Mouse (Mus musculus) hindbrain, embryonic 13.5 days (tissue): ENCODE results near the gene Qtrt2. TPM values are rescaled to one million over a fixed set of nuclear protein-coding genes. Genes with fewer than 3 reads are reported as not detected.

Experiments
- ATAC-seq: fragments of 200-750 bp; cut with Nextera tagmentation; 2 replicates; pipeline ENCODE4 v1.8.0; 2017; ENCODE audit warnings: moderate TSS enrichment; ENCODE audit not compliant: low FRiP score
- H3K27ac ChIP-seq: fragments of 300-500 bp; sonication (generic); 2 replicates; pipeline ENCODE4 v1.5.1; 2015; ENCODE audit warnings: inconsistent platforms, mild to moderate bottlenecking, moderate library complexity
- H3K27me3 ChIP-seq: fragments of 300-500 bp; sonication (generic); 2 replicates; pipeline ENCODE4 v1.6.1; 2015; ENCODE audit warnings: mild to moderate bottlenecking, inconsistent platforms
- H3K36me3 ChIP-seq: fragments of 300-500 bp; sonication (generic); 2 replicates; pipeline ENCODE4 v1.6.1; 2015; ENCODE audit warnings: mild to moderate bottlenecking, inconsistent platforms
- H3K4me1 ChIP-seq: fragments of 300-500 bp; sonication (generic); replicated peaks from 2 replicates; pipeline ENCODE4 v1.6.1; 2015; ENCODE audit warnings: inconsistent platforms
- H3K4me2 ChIP-seq: fragments of 300-500 bp; sonication (generic); 2 replicates; pipeline ENCODE4 v1.6.1; 2015; ENCODE audit warnings: inconsistent platforms, mild to moderate bottlenecking, moderate library complexity
- H3K4me3 ChIP-seq: fragments of 300-500 bp; sonication (generic); 2 replicates; pipeline ENCODE4 v1.5.1; 2015; ENCODE audit warnings: mild to moderate bottlenecking, inconsistent platforms
- H3K9ac ChIP-seq: fragments of 300-500 bp; sonication (generic); 2 replicates; pipeline ENCODE4 v1.6.1; 2015; ENCODE audit warnings: mild to moderate bottlenecking, inconsistent platforms
- H3K9me3 ChIP-seq: fragments of 300-500 bp; sonication (generic); 2 replicates; pipeline ENCODE4 v1.6.1; 2016; ENCODE audit warnings: inconsistent platforms
- WGBS: fragments of 180-500 bp; shearing (Covaris S2); methylation state at CpG from one replicate; pipeline ENCODE4 v1.1.7; 2015; 5-methylcytosine and 5-hydroxymethylcytosine counted together
- polyA plus RNA-seq: library from polyadenylated mRNA; unstranded; fragments of >200 nt; fragmentation: Nextera tagmentation; extraction: Ambion mirVana; gene quantifications from 2 replicates; pipeline ENCODE4 v1.2.1, GENCODE M21; 2015

Gene Qtrt2
- polyA plus RNA-seq, 1 experiment from 2014 or later: 20.5 TPM

- Histone ChIP-seq H3K9me3 (no peaks in the 10 kb centered on the region), H3K9ac (no peak overlapping the region), H3K27me3 (no peaks in the 10 kb centered on the region), H3K4me3 (no peak overlapping the region), H3K27ac (no peak overlapping the region), H3K4me2 (no peak overlapping the region), H3K36me3 (no peaks in the 10 kb centered on the region; the same call in 1 of the 2 replicates), H3K4me1 (no peaks in the 10 kb centered on the region)
- 88% methylated on average over 4 of the region's 4 CpGs for WGBS
- no peak for ATAC-seq
Measured at GRCm38 (mm10) chr16:43951591-43951990, 25.0 kb upstream of the Qtrt2 start.

GRCm38 (mm10) chr16:43945869-43946268 is 19.3 kb upstream of the Qtrt2 start:
- Histone ChIP-seq H3K27me3 (no peaks in the 10 kb centered on the region), H3K9me3 (no peaks in the 10 kb centered on the region), H3K4me1 (no peaks in the 10 kb centered on the region), H3K9ac (no peak overlapping the region), H3K27ac (no peak overlapping the region), H3K36me3 (no peaks in the 10 kb centered on the region; the same call in 1 of the 2 replicates), H3K4me3 (no peak overlapping the region), H3K4me2 (no peak overlapping the region)
- WGBS: 82% methylated on average over 3 of the region's 3 CpGs
- ATAC-seq: no peak

- 93% methylated on average over 3 of the region's 3 CpGs for WGBS
- H3K36me3 ChIP-seq: no peaks in the 10 kb centered on the region; the same call in 1 of the 2 replicates
- H3K4me1 ChIP-seq: no peaks in the 10 kb centered on the region
- ATAC-seq: no peak
- no peak overlapping the region for H3K27ac ChIP-seq
- H3K9ac ChIP-seq: no peak overlapping the region
- no peak overlapping the region for H3K4me3 ChIP-seq
- H3K4me2 ChIP-seq: no peak overlapping the region
- H3K27me3 ChIP-seq: no peaks in the 10 kb centered on the region
- H3K9me3 ChIP-seq: no peaks in the 10 kb centered on the region
Measured at GRCm38 (mm10) chr16:43945351-43945750, 18.7 kb upstream of the Qtrt2 start.

DNA sequence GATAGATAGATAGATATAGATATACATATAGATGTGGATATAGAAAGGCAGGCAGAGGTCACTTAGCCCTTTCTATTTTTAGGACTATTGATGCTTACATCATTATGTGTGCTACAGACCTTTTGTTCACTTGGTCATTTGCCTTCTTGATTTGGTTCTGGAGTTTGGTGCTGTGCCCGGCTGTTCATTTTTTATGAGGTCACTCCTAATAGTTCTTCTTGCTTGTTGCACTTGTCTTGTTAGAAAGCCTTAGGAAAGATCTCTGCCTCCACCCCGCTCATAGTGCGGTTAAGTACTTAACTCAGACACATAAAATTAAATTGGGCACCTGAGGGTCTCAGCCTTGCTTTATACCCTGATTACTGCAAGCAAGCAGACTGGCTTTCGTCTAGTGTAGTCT is 14.2 kb upstream of the Qtrt2 start:
- Histone ChIP-seq H3K36me3 (no peaks in the 10 kb centered on the region), H3K4me3 (no peak overlapping the region), H3K27ac (no peak overlapping the region), H3K4me2 (no peak overlapping the region), H3K9ac (no peak overlapping the region), H3K27me3 (no peaks in the 10 kb centered on the region), H3K4me1 (no peaks in the 10 kb centered on the region), H3K9me3 (no peaks in the 10 kb centered on the region)
- WGBS: 93% methylated on average over 4 of the region's 4 CpGs
- no peak for ATAC-seq

GRCm38 (mm10) chr16:43935892-43936291 is 9.3 kb upstream of the Qtrt2 start:
- Histone ChIP-seq H3K4me3 (no peak overlapping the region), H3K27ac (no peak overlapping the region), H3K9ac (no peak overlapping the region), H3K27me3 (no peaks in the 10 kb centered on the region), H3K4me1 (0 out of 2 replicates have a peak, but pooled peaks cover 4% of the 10 kb centered on the region), H3K9me3 (no peaks in the 10 kb centered on the region), H3K36me3 (no peaks in the 10 kb centered on the region), H3K4me2 (no peak overlapping the region)
- 81% methylated on average over 3 of the region's 3 CpGs for WGBS
- ATAC-seq: no peak

- 70% methylated on average over 3 of the region's 3 CpGs for WGBS
- H3K4me2 ChIP-seq: no peak overlapping the region
- 0 out of 2 replicates have a peak, but pooled peaks cover 4% of the 10 kb centered on the region for H3K4me1 ChIP-seq
- no peak overlapping the region for H3K9ac ChIP-seq
- no peak for ATAC-seq
- H3K9me3 ChIP-seq: no peaks in the 10 kb centered on the region
- H3K27me3 ChIP-seq: no peaks in the 10 kb centered on the region
- H3K27ac ChIP-seq: no peak overlapping the region
- no peak overlapping the region for H3K4me3 ChIP-seq
- no peaks in the 10 kb centered on the region for H3K36me3 ChIP-seq
Measured at GRCm38 (mm10) chr16:43935367-43935766, 8.8 kb upstream of the Qtrt2 start.

DNA sequence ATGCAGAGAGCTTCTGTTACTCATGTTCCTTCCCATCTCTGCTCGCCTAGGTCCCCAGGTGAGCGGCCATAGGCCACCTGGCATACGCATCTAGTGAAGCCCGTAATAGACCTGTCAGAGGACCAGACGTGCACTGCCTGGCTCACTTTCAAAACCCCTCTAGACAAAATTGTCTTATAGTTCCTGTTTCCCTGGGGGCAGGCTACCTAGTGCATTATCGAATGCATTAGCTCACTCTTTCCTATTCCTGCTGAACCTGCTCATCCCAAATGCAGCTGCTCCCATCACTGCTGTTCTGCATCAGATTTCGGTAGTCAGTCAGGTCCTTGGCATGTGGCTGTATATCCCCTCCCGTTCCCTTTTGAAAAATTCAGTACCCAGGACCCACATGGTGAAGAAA is 8.2 kb upstream of the Qtrt2 start:
- Histone ChIP-seq H3K4me2 (no peak overlapping the region), H3K4me3 (no peak overlapping the region), H3K27ac (no peak overlapping the region), H3K4me1 (0 out of 2 replicates have a peak, but pooled peaks cover 4% of the 10 kb centered on the region), H3K27me3 (no peaks in the 10 kb centered on the region), H3K36me3 (no peaks in the 10 kb centered on the region), H3K9ac (no peak overlapping the region), H3K9me3 (no peaks in the 10 kb centered on the region)
- no peak for ATAC-seq
- WGBS: 82% methylated on average over 8 of the region's 8 CpGs

DNA sequence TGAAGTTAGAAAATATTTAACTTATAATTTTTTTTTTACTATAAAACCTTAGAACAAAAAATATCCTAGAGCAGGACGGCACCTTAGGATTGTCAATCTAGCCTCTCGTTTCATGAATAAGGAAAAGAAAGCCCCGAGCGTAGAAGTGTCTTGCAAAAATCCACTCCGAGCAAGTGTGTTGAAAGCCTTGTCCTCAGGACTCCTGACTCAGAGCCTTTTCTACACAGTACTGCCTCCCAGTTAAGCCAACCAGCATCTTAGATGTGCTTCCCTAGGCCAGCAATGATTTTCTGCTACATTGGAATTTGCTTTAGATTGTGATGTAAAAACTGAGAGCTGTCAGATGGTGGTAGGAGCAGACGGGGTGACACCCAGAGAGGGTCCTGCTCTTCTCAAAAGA is 6.4 kb upstream of the Qtrt2 start:
- H3K4me1 ChIP-seq: 0 out of 2 replicates have a peak, but pooled peaks cover 4% of the 10 kb centered on the region
- ATAC-seq: no peak
- WGBS: 90% methylated on average over 6 of the region's 6 CpGs
- H3K27ac ChIP-seq: no peak overlapping the region
- H3K36me3 ChIP-seq: no peaks in the 10 kb centered on the region
- no peak overlapping the region for H3K9ac ChIP-seq
- H3K9me3 ChIP-seq: no peaks in the 10 kb centered on the region
- H3K27me3 ChIP-seq: no peaks in the 10 kb centered on the region
- no peak overlapping the region for H3K4me3 ChIP-seq
- no peak overlapping the region for H3K4me2 ChIP-seq

- Histone ChIP-seq H3K4me3 (no peak overlapping the region), H3K27me3 (no peaks in the 10 kb centered on the region), H3K9ac (no peak overlapping the region), H3K36me3 (no peaks in the 10 kb centered on the region), H3K27ac (no peak overlapping the region), H3K4me1 (0 out of 2 replicates have a peak, but pooled peaks cover 4% of the 10 kb centered on the region), H3K4me2 (no peak overlapping the region), H3K9me3 (no peaks in the 10 kb centered on the region)
- no peak for ATAC-seq
- WGBS: 88% methylated on average over 7 of the region's 7 CpGs
Measured at GRCm38 (mm10) chr16:43932319-43932718, 5.7 kb upstream of the Qtrt2 start.

DNA sequence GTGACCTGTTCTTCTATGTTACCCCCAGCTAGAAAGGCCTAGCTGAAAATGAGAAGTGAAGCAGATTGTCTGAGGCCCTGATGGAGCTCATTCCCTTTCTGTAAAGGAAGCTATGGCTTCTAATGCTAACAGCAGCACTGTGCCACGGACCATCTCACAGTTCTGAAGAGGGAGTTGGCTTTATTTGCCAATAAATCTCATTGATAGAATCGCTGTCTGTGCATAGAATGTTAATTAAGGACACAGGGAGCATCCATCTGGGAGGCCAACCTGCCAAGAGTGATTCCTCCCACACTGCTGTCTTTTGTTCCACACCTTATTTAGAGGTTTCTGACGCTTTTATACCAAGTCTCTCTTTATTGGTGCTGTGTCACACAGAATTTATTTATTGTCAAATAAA is 4.9 kb upstream of the Qtrt2 start:
- Histone ChIP-seq H3K4me2 (no peak overlapping the region), H3K4me3 (no peak overlapping the region), H3K36me3 (no peaks in the 10 kb centered on the region), H3K9me3 (no peaks in the 10 kb centered on the region), H3K9ac (no peak overlapping the region), H3K27ac (no peak overlapping the region), H3K4me1 (0 out of 2 replicates have a peak, but pooled peaks cover 4% of the 10 kb centered on the region), H3K27me3 (no peaks in the 10 kb centered on the region)
- WGBS: 60% methylated on average over 3 of the region's 3 CpGs
- ATAC-seq: no peak

- Histone ChIP-seq H3K4me3 (no peak overlapping the region), H3K4me2 (no peak overlapping the region), H3K27me3 (no peaks in the 10 kb centered on the region), H3K36me3 (no peaks in the 10 kb centered on the region), H3K9ac (no peak overlapping the region), H3K4me1 (0 out of 2 replicates have a peak, but pooled peaks cover 4% of the 10 kb centered on the region), H3K27ac (no peak overlapping the region), H3K9me3 (no peaks in the 10 kb centered on the region)
- no peak for ATAC-seq
Measured at GRCm38 (mm10) chr16:43930577-43930976, 4.0 kb upstream of the Qtrt2 start.

DNA sequence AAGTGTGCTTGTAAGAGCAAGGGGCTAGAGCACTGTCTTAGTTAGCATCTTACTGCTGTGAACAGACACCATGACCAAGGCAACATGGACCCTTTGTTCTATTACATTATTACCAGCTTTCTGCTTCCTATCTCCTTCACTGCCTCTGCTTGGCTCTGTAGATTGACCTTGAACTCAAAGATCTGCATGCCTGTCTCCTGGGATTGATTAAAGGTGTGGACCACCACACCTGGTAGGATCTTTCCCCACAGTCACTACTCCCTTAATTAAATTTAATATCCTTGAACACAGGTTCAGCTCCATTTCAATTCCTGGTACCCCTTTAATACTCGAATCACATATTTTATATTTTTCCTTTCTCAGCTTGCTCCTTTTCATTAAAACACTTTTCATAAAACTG is 763 bp downstream of the Qtrt2 start:
- Histone ChIP-seq H3K9ac (no peak overlapping the region), H3K36me3 (no peaks in the 10 kb centered on the region), H3K27me3 (no peaks in the 10 kb centered on the region), H3K9me3 (no peaks in the 10 kb centered on the region), H3K4me2 (no peak overlapping the region), H3K4me1 (no peaks in the 10 kb centered on the region), H3K4me3 (no peak overlapping the region), H3K27ac (no peak overlapping the region)
- 96% methylated on average over 1 of the region's 1 CpGs for WGBS
- ATAC-seq: no peak

- Histone ChIP-seq H3K9me3 (no peaks in the 10 kb centered on the region), H3K27ac (no peak overlapping the region), H3K4me1 (no peaks in the 10 kb centered on the region), H3K27me3 (no peaks in the 10 kb centered on the region), H3K9ac (no peak overlapping the region), H3K36me3 (no peaks in the 10 kb centered on the region), H3K4me3 (no peak overlapping the region), H3K4me2 (no peak overlapping the region)
- WGBS: 60% methylated on average over 6 of the region's 6 CpGs
- no peak for ATAC-seq
Measured at GRCm38 (mm10) chr16:43925001-43925558, 1.5 kb downstream of the Qtrt2 start.
